Mouse (Mus musculus) embryonic fibroblast, embryonic 13.5 days (primary cell): ENCODE data around the gene Kdm5a.

Source experiments
- CTCF ChIP-seq: IDR thresholded peaks from 2 replicates; pipeline ENCODE4 v1.5.1; 2011; ENCODE audit warnings: mild to moderate bottlenecking, control low read depth, low read length, moderate library complexity, borderline replicate concordance; ENCODE audit not compliant: insufficient read depth
- POLR2A ChIP-seq: IDR thresholded peaks from 2 replicates; pipeline ENCODE4 v1.6.1; 2011; ENCODE audit warnings: low read depth, mild to moderate bottlenecking, control low read depth, low read length, moderate library complexity

DNA sequence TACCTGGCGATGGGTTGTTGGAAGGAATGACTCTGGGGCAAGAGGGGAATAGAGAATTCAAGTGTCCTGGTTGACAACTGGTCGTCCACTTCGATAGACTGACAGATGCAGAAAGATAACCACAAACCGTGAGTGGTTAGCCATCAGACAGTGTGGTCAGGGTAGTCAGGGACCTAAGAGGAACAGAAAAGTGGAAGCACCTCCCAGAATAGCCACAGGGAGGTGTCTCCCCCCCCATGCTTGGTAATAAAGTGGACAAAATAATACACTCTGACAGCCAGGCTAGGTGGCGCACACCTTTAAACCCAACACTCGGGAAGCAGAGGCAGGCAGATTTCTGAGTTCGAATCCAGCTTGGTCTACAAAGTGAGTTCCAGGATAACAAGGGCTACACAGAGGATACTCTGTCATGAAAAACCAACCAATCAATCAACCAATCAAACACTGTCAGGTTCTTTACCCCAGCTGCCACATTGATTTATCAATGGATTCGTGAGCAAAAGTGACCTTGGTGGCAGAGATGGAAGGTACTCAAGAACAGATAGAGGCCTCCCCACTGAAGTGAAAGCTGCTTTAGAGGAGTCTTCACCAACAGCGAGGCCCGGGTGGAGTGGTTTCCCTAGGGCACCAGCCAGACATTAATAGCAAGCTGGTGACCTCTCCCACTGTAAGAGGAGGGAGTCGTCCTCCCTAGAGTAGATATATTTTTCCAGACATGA lies 88.6 kb downstream of the Kdm5a start:
- TF ChIP-seq CTCF (no peak), POLR2A (no peak)
